Mouse (Mus musculus): ENCODE data around the gene Taldo1.

DNA sequence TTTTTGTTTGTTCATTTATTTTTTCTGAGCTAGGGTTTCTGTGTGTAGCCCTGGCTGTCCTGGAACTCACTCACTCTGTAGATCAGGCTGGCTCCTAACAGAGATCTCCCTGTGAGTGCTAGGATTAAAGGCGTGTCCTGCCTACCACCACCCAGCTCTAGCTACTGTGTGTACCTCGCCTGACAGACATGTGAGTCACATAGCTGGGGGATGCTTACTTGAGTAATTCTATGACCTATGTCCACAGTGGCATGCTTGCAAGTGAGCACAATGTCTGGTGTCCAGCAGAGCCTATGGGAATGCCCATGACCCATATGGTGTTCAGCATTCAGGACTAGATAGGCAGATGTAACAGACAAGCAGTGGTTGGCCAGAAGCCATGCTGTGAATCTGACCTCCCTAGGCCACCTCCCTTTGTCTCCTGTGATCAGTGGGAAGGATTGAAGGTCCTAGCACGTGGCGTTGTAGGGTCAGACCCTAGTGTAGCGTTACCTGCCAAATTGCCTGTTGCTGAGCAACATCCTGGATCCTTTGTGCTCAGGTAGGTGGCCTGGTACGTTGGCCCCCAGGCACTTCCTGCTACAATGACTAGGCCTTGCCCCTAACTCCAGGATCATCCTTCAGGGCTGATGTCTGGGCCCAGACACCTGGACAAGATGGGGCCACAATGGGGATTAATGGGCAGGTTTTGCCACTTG lies 24.3 kb downstream of the Taldo1 start:
- TF ChIP-seq CTCF (IDR thresholded peaks at IDR 0.05; ENCODE audit: control insufficient read depth, insufficient read depth, insufficient read length) (no peak), MAX (IDR thresholded peaks at IDR 0.05) (no peak)
